Mouse (Mus musculus) olfactory bulb, adult 2 months (tissue): ENCODE results near the gene Plbd1. TPM values are rescaled to one million over a fixed set of nuclear protein-coding genes. Genes with fewer than 3 reads are reported as not detected.

Experiments
- H3K27ac ChIP-seq: fragments of 200-500 bp; 2 replicates; pipeline ENCODE4 v1.5.1; 2012; ENCODE audit warnings: low read depth, low read length; ENCODE audit not compliant: insufficient read depth
- H3K4me1 ChIP-seq: fragments of 200-500 bp; 2 replicates; pipeline ENCODE4 v1.6.1; 2012; ENCODE audit warnings: low read length; ENCODE audit not compliant: control insufficient read depth, insufficient read depth
- H3K4me3 ChIP-seq: fragments of 200-500 bp; 2 replicates; pipeline ENCODE4 v1.5.1; 2012; ENCODE audit warnings: mild to moderate bottlenecking, low read depth, low read length, moderate library complexity; ENCODE audit not compliant: insufficient read depth
- CTCF ChIP-seq: fragments of 200-500 bp; IDR thresholded peaks from 2 replicates; pipeline ENCODE4 v1.5.1; 2012; ENCODE audit warnings: low read depth, mild to moderate bottlenecking, low read length, moderate library complexity; ENCODE audit not compliant: insufficient read depth
- POLR2A ChIP-seq: fragments of 200-500 bp; IDR thresholded peaks from 2 replicates; pipeline ENCODE4 v1.6.1; 2012; ENCODE audit warnings: mild to moderate bottlenecking, low read depth, low read length, moderate library complexity; ENCODE audit not compliant: insufficient read depth
- WGBS: fragments of 180-500 bp; shearing (Covaris S2); methylation state at CpG from one replicate; pipeline ENCODE4 v1.1.7; 2018; 5-methylcytosine and 5-hydroxymethylcytosine counted together
- polyA plus RNA-seq: library from polyadenylated mRNA; stranded (reverse); fragments of >200 nt; gene quantifications from 2 replicates; pipeline ENCODE4 v1.2.4, GENCODE M21; 2012; ENCODE audit warnings: low replicate concordance; ENCODE audit not compliant: missing spikeins, insufficient read depth, insufficient read length

Plbd1 gene
- polyA plus RNA-seq, result not detected in 2 replicates

DNA sequence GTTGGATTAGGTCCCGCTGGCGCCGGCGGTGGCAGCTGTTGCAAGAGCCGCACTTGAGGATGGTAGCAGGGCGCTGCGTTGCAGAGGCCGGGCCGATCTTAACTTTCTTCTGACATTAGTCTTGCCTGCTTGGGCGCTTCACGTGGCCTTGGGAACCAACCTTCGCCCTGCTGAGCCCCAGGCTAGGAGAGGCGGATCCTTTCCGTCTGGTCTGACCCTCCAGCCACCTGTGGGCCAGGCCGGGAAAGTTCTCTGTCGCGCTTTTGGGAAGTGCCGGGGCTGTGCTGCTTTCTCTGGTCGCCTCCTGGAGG, at the start of gene Plbd1:
Gene Plbd1, minus strand, starts transcription at position 223 of the 311 bp plus-strand sequence.
- Histone ChIP-seq H3K27ac (no peak within 1 kb of the TSS), H3K4me3 (no peak within 1 kb of the TSS), H3K4me1 (peaks cover 8% of the 10 kb centered on the region)
- 8% methylated on average over 19 of the region's 19 CpGs for WGBS
- TF ChIP-seq CTCF (no peak), POLR2A (no peak)

DNA sequence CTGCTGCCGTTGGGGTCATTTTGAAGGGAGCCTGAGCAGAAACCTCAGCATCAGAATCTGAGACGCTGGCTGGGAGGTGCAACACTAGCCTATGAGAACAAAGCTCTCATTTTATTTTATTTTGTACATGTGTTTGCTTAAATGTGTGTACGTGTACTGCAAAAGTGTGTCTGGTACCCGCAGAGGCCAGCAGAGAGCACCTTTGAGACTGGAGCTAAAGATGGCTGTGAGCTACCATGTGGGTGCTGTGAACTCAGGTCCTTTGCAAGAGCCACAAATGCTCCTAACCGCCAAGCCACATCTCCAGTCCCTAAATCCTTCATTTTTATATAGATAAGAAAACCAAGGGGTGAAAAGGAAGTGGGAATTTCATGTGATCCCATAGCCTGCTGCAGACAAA, 48.7 kb upstream of the Plbd1 start:
- Histone ChIP-seq H3K27ac (no peak overlapping the region), H3K4me1 (no peaks in the 10 kb centered on the region), H3K4me3 (no peak overlapping the region)
- WGBS, result 87% methylated on average over 5 of the region's 5 CpGs
- TF ChIP-seq POLR2A (no peak), CTCF (no peak)

DNA sequence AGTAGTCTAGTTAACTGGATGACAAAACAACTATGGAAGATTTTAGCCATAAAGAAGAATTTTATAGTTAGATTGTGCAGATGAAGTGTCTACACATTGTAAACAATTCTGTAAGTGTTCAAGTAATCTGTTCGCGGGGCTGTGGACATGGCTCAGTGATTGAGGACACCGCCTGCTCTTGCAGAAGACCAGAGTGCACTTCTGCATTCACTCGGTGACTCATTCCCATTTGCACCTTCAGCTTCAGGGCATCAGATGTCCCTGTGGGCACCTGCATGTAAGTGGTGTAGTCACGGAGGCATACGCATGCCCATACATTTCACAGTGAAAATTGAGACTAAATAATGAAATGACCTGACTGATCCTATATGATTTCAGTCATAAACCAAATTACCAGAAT, 46.9 kb upstream of the Plbd1 start:
- no peak overlapping the region for H3K4me3 ChIP-seq
- WGBS, result 96% methylated on average over 6 of the region's 6 CpGs
- H3K27ac ChIP-seq, result no peak overlapping the region
- TF ChIP-seq CTCF, result no peak
- TF ChIP-seq POLR2A, result no peak
- H3K4me1 ChIP-seq, result no peaks in the 10 kb centered on the region

DNA sequence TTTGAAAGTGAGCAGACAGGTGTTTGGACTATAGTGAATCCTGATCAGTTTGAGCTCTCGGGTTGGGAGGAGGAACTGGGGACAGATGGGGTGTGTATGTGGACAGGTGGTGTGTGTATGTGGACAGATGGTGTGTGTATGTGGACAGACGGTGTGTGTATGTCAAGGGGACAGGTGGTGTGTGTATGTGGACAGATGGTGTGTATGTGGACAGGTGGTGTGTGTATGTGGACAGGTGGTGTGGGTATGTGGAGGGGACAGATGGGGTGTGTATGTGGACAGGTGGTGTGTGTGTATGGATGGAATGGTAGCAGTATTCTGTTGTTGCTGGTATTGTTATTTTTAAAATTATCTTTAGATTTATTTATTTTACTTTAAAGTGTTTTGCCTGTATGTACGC, 40.1 kb upstream of the Plbd1 start:
- no peaks in the 10 kb centered on the region for H3K4me1 ChIP-seq
- H3K27ac ChIP-seq, result no peak overlapping the region
- no peak for TF ChIP-seq CTCF
- TF ChIP-seq POLR2A, result no peak
- no peak overlapping the region for H3K4me3 ChIP-seq
- 92% methylated on average over 3 of the region's 3 CpGs for WGBS

DNA sequence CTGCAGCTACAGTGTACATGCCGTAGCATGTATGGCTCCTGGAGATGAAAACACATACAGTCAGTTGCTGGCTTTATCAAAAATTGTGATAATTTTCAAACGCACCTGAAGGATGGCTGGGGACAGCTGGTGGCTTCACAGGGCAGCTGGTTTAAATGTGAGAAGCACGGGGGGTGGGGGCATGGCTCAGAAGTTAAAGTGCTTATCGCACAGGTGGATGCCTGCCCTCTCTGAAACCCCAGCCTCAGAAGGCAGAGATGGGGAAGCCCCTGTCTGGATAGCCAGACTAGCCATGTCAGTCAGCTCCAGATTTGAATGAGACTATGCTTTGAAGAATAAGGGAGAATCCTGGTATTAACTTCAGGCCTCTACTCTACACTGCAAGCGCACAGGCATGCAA, 39.5 kb upstream of the Plbd1 start:
- Histone ChIP-seq H3K27ac (no peak overlapping the region), H3K4me3 (no peak overlapping the region), H3K4me1 (no peaks in the 10 kb centered on the region)
- TF ChIP-seq POLR2A (no peak), CTCF (no peak)
- WGBS, result 92% methylated on average over 5 of the region's 5 CpGs

DNA sequence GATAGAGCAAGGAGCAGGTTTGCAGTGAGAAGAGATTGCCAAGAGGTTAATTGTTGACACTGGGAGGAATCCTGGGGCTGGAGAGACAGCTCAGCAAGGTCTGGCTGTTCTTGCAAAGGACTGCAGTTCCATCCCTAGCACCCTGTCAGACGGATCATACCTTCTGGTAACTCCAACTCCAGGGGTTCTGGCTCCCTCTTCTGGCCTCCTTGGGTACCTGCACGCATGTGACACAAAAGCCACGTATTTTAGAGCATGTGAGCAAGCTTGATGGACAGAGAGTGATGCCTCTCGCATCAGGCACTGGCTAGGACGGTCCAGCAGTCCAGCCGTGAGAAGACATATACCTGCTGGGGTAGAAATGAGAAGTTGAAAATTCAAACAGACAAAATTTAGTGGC, 29.6 kb upstream of the Plbd1 start:
- 90% methylated on average over 6 of the region's 6 CpGs for WGBS
- Histone ChIP-seq H3K27ac (no peak overlapping the region), H3K4me3 (no peak overlapping the region), H3K4me1 (no peaks in the 10 kb centered on the region)
- TF ChIP-seq POLR2A, result no peak
- no peak for TF ChIP-seq CTCF

DNA sequence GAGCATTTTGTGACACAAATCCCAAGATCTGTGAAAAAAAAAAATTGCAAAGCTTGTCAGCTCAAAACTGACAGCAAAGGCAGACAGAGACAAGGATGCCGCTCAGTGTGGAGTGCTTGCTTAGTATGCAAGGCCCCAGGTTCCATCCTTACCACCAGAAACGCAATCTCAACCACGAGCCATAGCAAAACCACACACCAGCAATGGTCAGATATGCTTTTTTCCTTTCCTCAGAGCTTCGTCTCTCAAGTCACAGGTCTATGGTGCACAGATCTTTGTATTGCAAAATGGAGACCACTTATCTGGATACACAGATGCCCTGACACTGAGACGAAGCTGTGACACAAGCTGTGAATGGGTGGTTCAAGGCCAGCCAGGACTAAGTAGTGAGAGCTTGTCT, 28.8 kb upstream of the Plbd1 start:
- Histone ChIP-seq H3K4me1 (no peaks in the 10 kb centered on the region), H3K27ac (no peak overlapping the region), H3K4me3 (no peak overlapping the region)
- TF ChIP-seq CTCF (no peak), POLR2A (no peak)
- 84% methylated on average over 5 of the region's 5 CpGs for WGBS

DNA sequence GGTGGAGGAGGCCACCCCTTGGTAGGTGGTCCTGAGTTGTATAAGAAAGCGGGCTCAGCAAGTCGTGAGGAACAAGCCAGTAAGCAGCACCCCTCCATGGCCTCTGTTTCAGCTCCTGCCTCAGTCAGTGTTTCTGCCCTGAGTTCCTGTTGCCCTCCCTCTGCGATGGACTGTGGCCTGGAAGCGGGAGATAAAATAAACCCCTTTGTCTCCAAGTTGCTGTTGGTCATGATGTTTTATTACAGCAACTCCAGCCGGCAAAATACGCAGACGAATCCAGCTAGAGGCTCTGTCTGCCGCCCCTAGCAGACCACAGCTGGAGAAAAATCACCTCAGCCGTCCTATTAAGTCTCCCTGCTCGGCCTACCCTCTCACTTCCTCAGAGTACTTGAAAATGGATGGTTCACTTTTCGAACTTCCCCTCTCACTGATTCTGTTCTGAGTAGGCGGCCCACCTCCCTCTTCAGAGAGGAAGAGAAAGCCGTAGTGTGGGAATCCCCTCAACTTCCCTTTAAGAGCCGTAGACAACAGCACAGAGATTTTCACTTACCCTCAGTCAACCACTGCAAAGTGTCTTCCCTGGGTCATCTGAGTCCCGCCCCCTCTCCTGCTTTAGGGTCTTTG, 28.2 kb upstream of the Plbd1 start:
- WGBS, result 77% methylated on average over 15 of the region's 15 CpGs
- H3K4me3 ChIP-seq, result no peak overlapping the region
- H3K27ac ChIP-seq, result no peak overlapping the region
- TF ChIP-seq POLR2A (no peak), CTCF (no peak)
- no peaks in the 10 kb centered on the region for H3K4me1 ChIP-seq

DNA sequence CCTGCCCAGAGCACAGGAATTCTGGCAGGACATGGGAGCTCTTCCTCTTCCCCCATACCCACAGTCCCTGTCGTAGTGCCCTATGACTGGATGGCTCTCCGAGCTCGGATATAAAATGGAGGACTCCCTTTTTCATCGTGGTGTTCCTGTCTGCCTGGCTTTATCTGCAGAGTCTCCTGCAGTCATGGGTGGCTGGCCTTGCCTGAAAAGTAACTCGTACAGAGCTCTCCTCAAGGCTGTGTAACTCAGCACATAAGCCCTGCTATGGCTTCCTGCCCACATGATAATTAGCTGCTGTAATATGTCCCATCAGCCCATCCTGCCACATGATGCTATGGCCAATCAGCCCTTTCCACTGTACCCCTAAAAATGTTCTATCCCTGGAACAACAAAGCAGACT, 23.7 kb upstream of the Plbd1 start:
- Histone ChIP-seq H3K27ac (no peak overlapping the region), H3K4me1 (no peaks in the 10 kb centered on the region), H3K4me3 (no peak overlapping the region)
- TF ChIP-seq POLR2A (no peak), CTCF (no peak)
- 82% methylated on average over 5 of the region's 5 CpGs for WGBS
